30 mouse cellular contexts compared by ENCODE assay signal in genomic region chr1:154177781-154178180, GRCm38 (mm10). TPM values are rescaled to one million over a fixed set of nuclear protein-coding genes. Genes with fewer than 3 reads are reported as not detected.
DNase-seq lines count a peak whose midpoint lies in the region; ATAC-seq and TF ChIP-seq lines count a peak whose summit lies in the region.
"Had no signal": no experiment of that assay in that cellular context is flagged by ENCODE, and none has a peak within 500 bp of the region (broad histone marks: within the 10 kb centered on the region; RNA-seq: fewer than 3 reads in every experiment).

No protein-coding gene starts in this region.

- intact Hi-C loops in heart, postnatal 10 days (cut with DNase I) = no loop called here

- no peak overlapping the region for H3K4me3 ChIP-seq in testis, adult 2 months (ENCODE audit: control insufficient read depth, low read depth, low read length)
- no peak overlapping the region for H3K4me3 ChIP-seq in liver, postnatal 0 days (ENCODE audit: low read depth, low read length)
- H3K4me3 ChIP-seq: embryonic facial prominence, embryonic 12.5 days; embryonic facial prominence, embryonic 15.5 days; gastrocnemius, adult 2 months; heart, embryonic 12.5 days; heart, embryonic 15.5 days had no signal

- H3K36me3 ChIP-seq in testis, adult 2 months (ENCODE audit: control insufficient read depth, insufficient read depth, low read length) = no peaks in the 10 kb centered on the region
- no peaks in the 10 kb centered on the region for H3K36me3 ChIP-seq in liver, postnatal 0 days (replicated peaks; ENCODE audit: insufficient read depth, low read length)
- H3K36me3 ChIP-seq: embryonic facial prominence, embryonic 12.5 days; embryonic facial prominence, embryonic 15.5 days; heart, embryonic 12.5 days; heart, embryonic 15.5 days had no signal

- TF ChIP-seq POLR2A in testis, adult 2 months (IDR thresholded peaks at IDR 0.05; ENCODE audit: control insufficient read depth, low read depth, low read length) = no peak

- ATAC-seq in liver, postnatal 0 days = no peak
- ATAC-seq: CD4-positive, CD25-positive, alpha-beta regulatory T cell, adult 4 months; forebrain, embryonic 14.5 days; forebrain, postnatal 0 days; hindbrain, postnatal 0 days; inflammation-experienced regulatory T-cells, adult 6 months; intestine, embryonic 16.5 days had no signal

- WGBS in liver, postnatal 0 days (ENCODE audit: insufficient replicate concordance) = 79% methylated on average over 4 of the region's 4 CpGs

- peak overlapping the region; percentile 23 for H3K27ac ChIP-seq in testis, adult 2 months (ENCODE audit: control insufficient read depth, insufficient read depth, low read depth, low read length)
- H3K27ac ChIP-seq in liver, postnatal 0 days (ENCODE audit: low read depth) = no peak overlapping the region
- H3K27ac ChIP-seq: embryonic facial prominence, embryonic 12.5 days; embryonic facial prominence, embryonic 15.5 days; gastrocnemius, adult 2 months; heart, embryonic 15.5 days; hindbrain, embryonic 14.5 days; hindbrain, postnatal 0 days had no signal

- no peak overlapping the region for H3K4me2 ChIP-seq in liver, postnatal 0 days (ENCODE audit: low read depth, low read length)
- H3K4me2 ChIP-seq: embryonic facial prominence, embryonic 12.5 days; embryonic facial prominence, embryonic 15.5 days; heart, embryonic 12.5 days; heart, embryonic 15.5 days; hindbrain, embryonic 14.5 days had no signal

- TF ChIP-seq CTCF in testis, adult 2 months (IDR thresholded peaks at IDR 0.05; ENCODE audit: control insufficient read depth, insufficient read depth, insufficient replicate concordance, low read depth, low read length) = no peak
- TF ChIP-seq CTCF in liver, postnatal 0 days (IDR thresholded peaks at IDR 0.05; ENCODE audit: low read depth) = no peak

- no peaks in the 10 kb centered on the region for H3K4me1 ChIP-seq in testis, adult 2 months (ENCODE audit: control insufficient read depth, insufficient read depth, low read length)
- no peaks in the 10 kb centered on the region; the same call in 1 of the 2 replicates for H3K4me1 ChIP-seq in liver, postnatal 0 days (ENCODE audit: insufficient read depth)
- H3K4me1 ChIP-seq: embryonic facial prominence, embryonic 15.5 days; heart, embryonic 12.5 days; heart, embryonic 15.5 days had no signal

- H3K27me3 ChIP-seq in testis, adult 2 months (ENCODE audit: control insufficient read depth, insufficient read depth, low read length) = no peaks in the 10 kb centered on the region
- H3K27me3 ChIP-seq in liver, postnatal 0 days (ENCODE audit: insufficient read depth, low read length) = no peaks in the 10 kb centered on the region
- H3K27me3 ChIP-seq: embryonic facial prominence, embryonic 12.5 days; embryonic facial prominence, embryonic 15.5 days; heart, embryonic 12.5 days; heart, embryonic 15.5 days had no signal

- peak; percentile 68 for DNase-seq in heart, adult 11 months
- DNase-seq in heart, postnatal 10 days = no peak
- no peak for DNase-seq in testis, postnatal 14 days (ENCODE audit: low spot score)
- peak; percentile 15 for DNase-seq in adrenal gland, postnatal 25 days
- no peak for DNase-seq in liver, postnatal 0 days
- DNase-seq: cerebellum, adult 18-20 months; cerebellum, adult 9-10 months; cerebellum, postnatal 14 days; forebrain, postnatal 0 days; gastrocnemius, adult 2 months; gastrocnemius, postnatal 14 days; heart, adult 18-20 months; heart, postnatal 14 days; heart, postnatal 4 days had no signal

- no peak for TF ChIP-seq EP300 in liver, postnatal 0 days (IDR thresholded peaks at IDR 0.05; ENCODE audit: low read depth)

- no peaks in the 10 kb centered on the region for H3K9me3 ChIP-seq in liver, postnatal 0 days (ENCODE audit: low read length)
- H3K9me3 ChIP-seq: embryonic facial prominence, embryonic 12.5 days; embryonic facial prominence, embryonic 15.5 days; heart, embryonic 12.5 days; heart, embryonic 15.5 days had no signal

- H3K9ac ChIP-seq in liver, postnatal 0 days (replicated peaks) = no peak overlapping the region
- H3K9ac ChIP-seq: embryonic facial prominence, embryonic 12.5 days; embryonic facial prominence, embryonic 15.5 days; forebrain, postnatal 0 days; heart, embryonic 12.5 days; heart, embryonic 15.5 days; hindbrain, embryonic 14.5 days had no signal

RNA-seq across cellular contexts. Expression of gene Zfp648, which starts 23.2 kb away (rescaled TPM):
- total RNA-seq in heart, postnatal 10 days (2021) = not detected
- 0.59 TPM in 1 of 2 replicates, not detected in the other for polyA plus RNA-seq in testis, adult 2 months (2012; rRNA removed)
- total RNA-seq in adrenal gland, postnatal 25 days (2021) = 0.27 TPM in 1 of 2 replicates, not detected in the other
- not detected in 2 replicates for polyA plus RNA-seq in liver, postnatal 0 days (2015; fragmentation: Nextera tagmentation; extraction: Ambion mirVana)
- total RNA-seq: common myeloid progenitor, adult 5-6 weeks; gastrocnemius, adult 2 months; gastrocnemius, postnatal 4 days; heart, adult 18-20 months; heart, postnatal 14 days; heart, postnatal 4 days; MEL had no signal
- polyA plus RNA-seq: C2C12; CD4-positive, CD25-positive, alpha-beta regulatory T cell, adult 4 months; forebrain, embryonic 11.5 days; inflammation-experienced regulatory T-cells, adult 6 months; intestine, embryonic 16.5 days had no signal

Comparison
In these comparisons a context has a peak if more than half of its experiments do, and no peak if none do; other contexts are left out.
1. DNase-seq: peak in heart, adult 11 months (single experiment) and adrenal gland, postnatal 25 days (single experiment); none in heart, postnatal 10 days (0 of 2), testis, postnatal 14 days (single experiment) and liver, postnatal 0 days (single experiment).